Mouse (Mus musculus) ES-Bruce4 (cell line): ENCODE measurements around the gene Gcsh. TPM values are rescaled to one million over a fixed set of nuclear protein-coding genes. Genes with fewer than 3 reads are reported as not detected.

Source experiments
- H3K27ac ChIP-seq: 2 replicates; pipeline ENCODE4 v1.5.1; 2012; ENCODE audit warnings: low read length, inconsistent platforms; ENCODE audit not compliant: insufficient read depth
- H3K27me3 ChIP-seq: 2 replicates; pipeline ENCODE4 v1.6.1; 2012; ENCODE audit warnings: mild to moderate bottlenecking, low read length, inconsistent platforms; ENCODE audit not compliant: control insufficient read depth, poor library complexity, insufficient read depth, severe bottlenecking
- H3K36me3 ChIP-seq: 2 replicates; pipeline ENCODE4 v1.6.1; 2012; ENCODE audit warnings: inconsistent platforms, mild to moderate bottlenecking, low read length, moderate library complexity; ENCODE audit not compliant: control insufficient read depth, poor library complexity, insufficient read depth, severe bottlenecking
- H3K4me1 ChIP-seq: one replicate; pipeline ENCODE4 v1.8.1; 2011; ENCODE audit warnings: low read length; ENCODE audit not compliant: control insufficient read depth, insufficient read depth
- H3K4me3 ChIP-seq: 2 replicates; pipeline ENCODE4 v1.5.1; 2011; ENCODE audit warnings: low read depth, mild to moderate bottlenecking, low read length
- H3K9ac ChIP-seq: 2 replicates; pipeline ENCODE4 v1.6.1; 2012; ENCODE audit warnings: low read depth, mild to moderate bottlenecking, inconsistent platforms; ENCODE audit not compliant: poor library complexity, severe bottlenecking
- H3K9me3 ChIP-seq: replicated peaks from 2 replicates; pipeline ENCODE4 v1.6.1; 2012; ENCODE audit warnings: mild to moderate bottlenecking, low read length, inconsistent platforms; ENCODE audit not compliant: control insufficient read depth, poor library complexity, insufficient read depth, severe bottlenecking
- CTCF ChIP-seq: IDR thresholded peaks from one replicate; pipeline ENCODE4 v1.8.1; 2011; ENCODE audit warnings: low read depth, low read length
- EP300 ChIP-seq: IDR thresholded peaks from 2 replicates; pipeline ENCODE4 v1.6.1; 2011; ENCODE audit warnings: low read depth, low read length; ENCODE audit not compliant: insufficient read depth
- POLR2A ChIP-seq: IDR thresholded peaks from one replicate; pipeline ENCODE4 v1.8.1; 2011; ENCODE audit warnings: low read length; ENCODE audit not compliant: insufficient read depth
- polyA plus RNA-seq: library from polyadenylated mRNA; stranded (reverse); fragments of >200 nt; gene quantifications from 2 replicates; pipeline ENCODE4 v1.2.4, GENCODE M21; 2011; ENCODE audit warnings: low read depth; ENCODE audit not compliant: missing spikeins, insufficient read depth, insufficient read length

Gcsh gene
- polyA plus RNA-seq, 1 experiment: 150 TPM

DNA sequence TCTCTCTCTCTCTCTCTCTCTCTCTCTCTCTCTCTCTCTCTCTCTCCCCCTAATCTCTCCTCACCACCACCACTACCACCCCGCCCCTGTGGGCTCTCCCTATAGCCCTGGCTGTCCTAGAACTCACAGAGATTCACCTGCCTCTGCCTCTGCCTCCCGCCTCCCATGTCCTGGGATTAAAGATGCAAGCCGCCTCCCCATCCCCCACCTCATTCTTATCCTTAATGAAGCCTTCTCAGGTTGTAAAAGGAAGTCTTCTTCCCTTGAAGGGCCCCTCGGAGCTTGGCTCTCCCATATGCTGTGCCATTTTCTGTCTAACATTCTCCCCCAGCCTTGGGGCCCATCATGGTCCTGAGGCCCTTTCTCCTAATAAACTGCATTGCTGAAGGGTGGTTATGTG lies 22.3 kb upstream of the Gcsh start:
- no peaks in the 10 kb centered on the region for H3K9me3 ChIP-seq
- no peak overlapping the region for H3K4me3 ChIP-seq
- TF ChIP-seq POLR2A (no peak), EP300 (no peak), CTCF (no peak)
- H3K4me1 ChIP-seq: peaks cover 5% of the 10 kb centered on the region
- H3K9ac ChIP-seq: no peak overlapping the region
- no peaks in the 10 kb centered on the region for H3K27me3 ChIP-seq
- H3K27ac ChIP-seq: no peak overlapping the region
- H3K36me3 ChIP-seq: no peaks in the 10 kb centered on the region

- no peak overlapping the region for H3K27ac ChIP-seq
These were observed 18.0 kb upstream of the Gcsh start for GRCm38 (mm10) chr8:117011366-117011765.

GRCm38 (mm10) chr8:116994016-116994716 lies 829 bp upstream of the Gcsh start:
- TF ChIP-seq CTCF (no peak), POLR2A (no peak), EP300 (no peak)
- Histone ChIP-seq H3K27me3 (no peaks in the 10 kb centered on the region), H3K9me3 (no peaks in the 10 kb centered on the region), H3K4me1 (no peaks in the 10 kb centered on the region), H3K27ac (peak overlapping the region; percentile 88), H3K36me3 (peaks cover 19% of the 10 kb centered on the region), H3K4me3 (peak overlapping the region; percentile 85), H3K9ac (peak overlapping the region; percentile 69)

More at GRCm38 (mm10) chr8:117011366-117011765, 18.0 kb upstream of the Gcsh start:
- TF ChIP-seq POLR2A (no peak), EP300 (no peak), CTCF (no peak)
- Histone ChIP-seq H3K4me3 (no peak overlapping the region), H3K9me3 (peaks cover 14% of the 10 kb centered on the region), H3K36me3 (no peaks in the 10 kb centered on the region), H3K27me3 (no peaks in the 10 kb centered on the region), H3K9ac (no peak overlapping the region), H3K4me1 (no peaks in the 10 kb centered on the region)

- H3K4me3 ChIP-seq: peak overlapping the region; percentile 85
- no peaks in the 10 kb centered on the region for H3K4me1 ChIP-seq
- H3K9me3 ChIP-seq: no peaks in the 10 kb centered on the region
- no peak overlapping the region for H3K27ac ChIP-seq
- no peak for TF ChIP-seq EP300
- TF ChIP-seq POLR2A: no peak
- TF ChIP-seq CTCF: no peak
- H3K36me3 ChIP-seq: peaks cover 30% of the 10 kb centered on the region
- H3K27me3 ChIP-seq: no peaks in the 10 kb centered on the region
- H3K9ac ChIP-seq: peak overlapping the region; percentile 66
These were observed 963 bp downstream of the Gcsh start for GRCm38 (mm10) chr8:116992176-116992971.

GRCm38 (mm10) chr8:116991241-116991640 lies 2.1 kb downstream of the Gcsh start:
- H3K27ac ChIP-seq: no peak overlapping the region
- H3K9ac ChIP-seq: no peak overlapping the region
- no peaks in the 10 kb centered on the region for H3K27me3 ChIP-seq
- H3K4me3 ChIP-seq: no peak overlapping the region
- no peaks in the 10 kb centered on the region for H3K9me3 ChIP-seq
- TF ChIP-seq CTCF: no peak
- TF ChIP-seq POLR2A: no peak
- TF ChIP-seq EP300: no peak
- peaks cover 42% of the 10 kb centered on the region for H3K36me3 ChIP-seq
- no peaks in the 10 kb centered on the region for H3K4me1 ChIP-seq

GRCm38 (mm10) chr8:116989842-116990241 lies 3.5 kb downstream of the Gcsh start:
- Histone ChIP-seq H3K27me3 (no peaks in the 10 kb centered on the region), H3K4me1 (no peaks in the 10 kb centered on the region), H3K27ac (no peak overlapping the region), H3K9me3 (no peaks in the 10 kb centered on the region), H3K36me3 (peaks cover 56% of the 10 kb centered on the region), H3K4me3 (no peak overlapping the region), H3K9ac (no peak overlapping the region)
- TF ChIP-seq CTCF (no peak), POLR2A (no peak), EP300 (no peak)
